Mouse (Mus musculus): Measurements from ENCODE around the gene Cyp4v3. TPM values are rescaled to one million over a fixed set of nuclear protein-coding genes. Genes with fewer than 3 reads are reported as not detected.

Gene Cyp4v3
- total RNA-seq, 2 experiments from 2014 or later = 0.51 to 1.4 TPM

Other genes with a start within 250 kb of the Cyp4v3 start
- not detected for gene F11, start 71.2 kb downstream of the Cyp4v3 start, total RNA-seq (2021)
- not detected for gene Klkb1, start 38.4 kb downstream of the Cyp4v3 start, total RNA-seq (2021)
- not detected for gene Gm45753, start 24.8 kb downstream of the Cyp4v3 start, total RNA-seq (2021)
- gene Fam149a, start 49.1 kb upstream of the Cyp4v3 start, total RNA-seq (2021) = 1 to 10 TPM; 2.6 to 3.1 TPM
- 1 to 10 TPM; 1.0 to 1.2 TPM for gene Tlr3, start 77.9 kb upstream of the Cyp4v3 start, total RNA-seq (2021)
- 10 to 100 TPM; 21.0 to 21.5 TPM for gene Sorbs2, start 174.6 kb upstream of the Cyp4v3 start, total RNA-seq (2021)